In the genomic region with DNA sequence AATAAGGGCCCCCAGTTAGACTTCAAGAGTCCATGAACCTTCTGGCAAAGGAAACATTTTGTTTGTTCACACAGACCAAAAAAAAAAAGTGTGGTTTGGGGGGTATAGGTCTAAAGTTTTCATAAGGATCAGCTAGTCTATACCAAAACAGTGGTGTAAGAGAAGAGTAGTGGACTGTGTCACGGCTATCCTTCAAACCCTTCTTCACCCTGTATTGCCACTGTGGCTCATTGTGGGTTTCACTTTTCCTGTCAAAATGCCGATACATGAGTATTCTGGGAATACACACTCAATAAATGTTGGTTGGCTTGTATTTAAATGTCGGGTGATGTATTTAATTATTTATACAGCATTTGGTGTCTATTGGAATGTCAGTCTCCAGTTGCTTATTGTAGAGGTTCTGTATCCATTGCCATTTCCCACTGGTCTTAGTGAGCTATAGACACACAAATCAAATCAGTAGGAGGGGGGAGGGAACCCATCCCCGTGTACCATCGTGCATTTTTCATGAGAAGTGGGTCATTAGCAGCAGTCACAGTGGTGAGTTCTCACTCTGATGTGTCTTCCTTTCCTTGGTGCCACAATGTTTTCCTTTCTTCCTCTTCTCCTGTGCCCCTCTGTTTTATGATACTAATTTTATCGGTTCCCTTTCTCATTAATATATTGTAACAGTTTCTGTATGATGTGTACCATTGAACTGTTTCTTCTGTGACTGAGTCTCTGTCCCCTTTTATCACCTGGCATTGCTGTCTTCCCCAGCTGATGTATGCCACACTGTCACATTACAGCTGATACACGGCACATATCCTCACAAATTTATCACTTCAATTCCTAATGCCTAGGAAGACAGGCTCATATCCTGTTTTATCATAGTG, we compare ENCODE assay signal across 14 mouse cellular contexts.
"Had no signal": no experiment of that assay in that cellular context is flagged by ENCODE, and none has a peak within 500 bp of the region (broad histone marks: within the 10 kb centered on the region; RNA-seq: fewer than 3 reads in every experiment).

No protein-coding gene starts in this region.

- H3K9me3 ChIP-seq: kidney, embryonic 15.5 days; limb, embryonic 15.5 days; liver, embryonic 12.5 days had no signal

- H3K36me3 ChIP-seq: kidney, embryonic 15.5 days; limb, embryonic 15.5 days; liver, embryonic 12.5 days had no signal

- H3K4me3 ChIP-seq: kidney, embryonic 15.5 days; limb, embryonic 15.5 days; liver, embryonic 12.5 days; myocyte had no signal

- H3K4me1 ChIP-seq: limb, embryonic 15.5 days; liver, embryonic 12.5 days had no signal

- H3K9ac ChIP-seq: kidney, embryonic 15.5 days; limb, embryonic 15.5 days; liver, embryonic 12.5 days; lung, embryonic 14.5 days had no signal

- ATAC-seq: intestine, embryonic 16.5 days; liver, embryonic 12.5 days had no signal

- DNase-seq: kidney, adult 2 months; kidney, postnatal 14 days; layer of hippocampus, adult 9-11 months; layer of hippocampus, postnatal 36 days; lung, embryonic 14.5 days; lung, postnatal 10 days; lung, postnatal 4 days; thymus, adult 18-20 months; thymus, postnatal 14 days had no signal

- H3K27me3 ChIP-seq: kidney, embryonic 15.5 days; limb, embryonic 15.5 days; liver, embryonic 12.5 days had no signal

- H3K27ac ChIP-seq: kidney, embryonic 15.5 days; limb, embryonic 15.5 days; liver, embryonic 12.5 days had no signal

- H3K4me2 ChIP-seq: kidney, embryonic 15.5 days; limb, embryonic 15.5 days; liver, embryonic 12.5 days; lung, embryonic 14.5 days had no signal
